Mouse (Mus musculus) B cell, adult (primary cell): ENCODE results near the gene Tusc2. TPM values are rescaled to one million over a fixed set of nuclear protein-coding genes. Genes with fewer than 3 reads are reported as not detected.

Experiments
- total RNA-seq: library from RNA; stranded (reverse); gene quantifications from 4 replicates; pipeline ENCODE4 v1.2.4, GENCODE M21; 2023; ENCODE audit not compliant: inconsistent age

The Tusc2 gene
- total RNA-seq, result 22.7 to 26.0 TPM (median 23.6 TPM) in 4 replicates

GRCm38 (mm10) chr9:107563029-107563581 lies at the start of gene Tusc2:
Tusc2 (plus strand) TSS chr9:107563255.

GRCm38 (mm10) chr9:107533791-107534407 lies 29.2 kb upstream of the Tusc2 start, which contains the start of gene Tmem115:
Tmem115 (plus strand) TSS chr9:107533945.

GRCm38 (mm10) chr9:107541474-107542351 lies 21.3 kb upstream of the Tusc2 start, which contains the start of the genes Cyb561d2 and Nprl2:
Cyb561d2 (minus strand) TSS chr9:107542193.
Nprl2 (plus strand) TSS chr9:107542226.

GRCm38 (mm10) chr9:107547026-107547425 lies 16.0 kb upstream of the Tusc2 start, which contains the start of gene Zmynd10:
Zmynd10 (plus strand) TSS chr9:107547298.

GRCm38 (mm10) chr9:107551117-107551889 lies 11.8 kb upstream of the Tusc2 start, which contains the start of gene Rassf1:
Rassf1 (plus strand) TSS chr9:107551555.

GRCm38 (mm10) chr9:107567702-107568319 lies 4.8 kb downstream of the Tusc2 start, which contains the start of gene Hyal2:
Hyal2 (plus strand) TSS chr9:107567945.

GRCm38 (mm10) chr9:107576357-107577107 lies 13.5 kb downstream of the Tusc2 start, which contains the start of gene Hyal1:
Hyal1 (plus strand) TSS chr9:107576927.

GRCm38 (mm10) chr9:107578587-107578986 lies 15.5 kb downstream of the Tusc2 start, which contains the start of gene Naa80:
Naa80 (plus strand) TSS chr9:107578887.

GRCm38 (mm10) chr9:107580501-107581317 lies 17.7 kb downstream of the Tusc2 start, which contains the start of gene Hyal3:
Hyal3 (plus strand) TSS chr9:107580818.

GRCm38 (mm10) chr9:107586974-107587832 lies 24.1 kb downstream of the Tusc2 start, which contains the start of gene Ifrd2:
Ifrd2 (plus strand) TSS chr9:107587642.

GRCm38 (mm10) chr9:107608741-107609432 lies 45.8 kb downstream of the Tusc2 start, which contains the start of gene Sema3b:
Sema3b (minus strand) TSS chr9:107609229.

Other genes with a start within 250 kb of the Tusc2 start
- 10.3 to 13.4 TPM (median 11.9 TPM) in 4 replicates for gene Hemk1, start 224.9 kb upstream of the Tusc2 start, total RNA-seq
- 0.26 to 2.1 TPM (median 1.0 TPM) in 4 replicates for gene 6430571L13Rik, start 222.7 kb upstream of the Tusc2 start, total RNA-seq
- gene Cacna2d2, start 163.6 kb upstream of the Tusc2 start, total RNA-seq, result 0.48 to 2.7 TPM (median 0.81 TPM) in 4 replicates
- 22.8 to 26.5 TPM (median 26.1 TPM) in 4 replicates for gene Tmem115, start 29.3 kb upstream of the Tusc2 start, total RNA-seq
- gene Cyb561d2, start 21.1 kb upstream of the Tusc2 start, total RNA-seq, result 13.7 to 16.6 TPM (median 14.5 TPM) in 4 replicates
- gene Nprl2, start 21.0 kb upstream of the Tusc2 start, total RNA-seq, result 23.5 to 29.7 TPM (median 25.9 TPM) in 4 replicates
- 0.54 to 1.1 TPM in 2 of 4 replicates, not detected in the others for gene Zmynd10, start 16.0 kb upstream of the Tusc2 start, total RNA-seq
- gene Rassf1, start 11.7 kb upstream of the Tusc2 start, total RNA-seq, result 62.1 to 68.3 TPM (median 65.1 TPM) in 4 replicates
- 2.3 to 8.2 TPM (median 3.1 TPM) in 4 replicates for gene Hyal2, start 4.7 kb downstream of the Tusc2 start, total RNA-seq
- 2.9 to 5.6 TPM (median 4.3 TPM) in 4 replicates for gene Hyal1, start 13.7 kb downstream of the Tusc2 start, total RNA-seq
- gene Naa80, start 15.6 kb downstream of the Tusc2 start, total RNA-seq, result 9.9 to 12.6 TPM (median 10.4 TPM) in 4 replicates
- gene Hyal3, start 17.6 kb downstream of the Tusc2 start, total RNA-seq, result 1.4 to 2.6 TPM (median 1.8 TPM) in 4 replicates
- 24.5 to 28.9 TPM (median 26.8 TPM) in 4 replicates for gene Ifrd2, start 24.4 kb downstream of the Tusc2 start, total RNA-seq
- gene Sema3b, start 46.0 kb downstream of the Tusc2 start, total RNA-seq, result 0.64 to 2.6 TPM (median 1.4 TPM) in 4 replicates
- 627 to 662 TPM (median 650 TPM) in 4 replicates for gene Gnai2, start 72.1 kb downstream of the Tusc2 start, total RNA-seq
- not detected in 4 replicates for gene Slc38a3, start 106.3 kb downstream of the Tusc2 start, total RNA-seq
- 0.51 to 3.0 TPM (median 1.1 TPM) in 3 of 4 replicates, not detected in the other for gene Gnat1, start 116.5 kb downstream of the Tusc2 start, total RNA-seq
- 1.2 TPM in 1 of 4 replicates, not detected in the others for gene Sema3f, start 147.2 kb downstream of the Tusc2 start, total RNA-seq
- gene Rbm5, start 207.7 kb downstream of the Tusc2 start, total RNA-seq, result 286 to 321 TPM (median 308 TPM) in 4 replicates